Mouse (Mus musculus) liver, embryonic 14.5 days (tissue): ENCODE data around the gene Elfn1. TPM values are rescaled to one million over a fixed set of nuclear protein-coding genes. Genes with fewer than 3 reads are reported as not detected.

Experiments
- ATAC-seq: fragments of 200-750 bp; cut with Nextera tagmentation; 2 replicates; pipeline ENCODE4 v1.8.0; 2017; ENCODE audit warnings: moderate number of reproducible peaks, mild to moderate bottlenecking, moderate library complexity; ENCODE audit not compliant: insufficient read depth
- DNase-seq, 3 experiments: peaks; one replicate each; pipeline ENCODE4 v3.0.0-alpha.2; 2012 to 2013; ENCODE audit warnings: low read depth in 3 of 3, low spot score in 3 of 3
- H3K27ac ChIP-seq: fragments of 300-500 bp; sonication (generic); 2 replicates; pipeline ENCODE4 v1.5.1; 2014; ENCODE audit warnings: moderate library complexity, mild to moderate bottlenecking, control low read depth, inconsistent platforms
- H3K27me3 ChIP-seq: fragments of 300-500 bp; sonication (generic); 2 replicates; pipeline ENCODE4 v1.6.1; 2014; ENCODE audit warnings: mild to moderate bottlenecking, low read length, moderate library complexity; ENCODE audit not compliant: control insufficient read depth, insufficient read depth
- H3K36me3 ChIP-seq: fragments of 300-500 bp; sonication (generic); replicated peaks from 2 replicates; pipeline ENCODE4 v1.6.1; 2014; ENCODE audit warnings: low read depth; ENCODE audit not compliant: control insufficient read depth, insufficient read depth
- H3K4me1 ChIP-seq, 2 experiments: fragments of 200-500 bp in 1 of 2; fragments of 300-500 bp in 1 of 2; sonication (generic) in 1 of 2; replicated peaks; 2 replicates each; pipeline ENCODE4 v1.6.1; 2012 to 2014; ENCODE audit warnings: antibody characterized with exemption in 1 of 2, inconsistent platforms in 1 of 2, low read length in 1 of 2; ENCODE audit not compliant: control insufficient read depth in 2 of 2, insufficient read depth in 2 of 2
- H3K4me2 ChIP-seq: fragments of 300-500 bp; sonication (generic); 2 replicates; pipeline ENCODE4 v1.6.1; 2014; ENCODE audit warnings: low read depth, mild to moderate bottlenecking, control low read depth, moderate library complexity
- H3K4me3 ChIP-seq, 2 experiments: fragments of 200-500 bp in 1 of 2; fragments of 300-500 bp in 1 of 2; sonication (generic) in 1 of 2; 2 replicates each; pipeline ENCODE4 v1.5.1; 2012 to 2014; ENCODE audit warnings: low read depth in 2 of 2, low read length in 2 of 2, mild to moderate bottlenecking in 2 of 2, control low read depth in 1 of 2, inconsistent platforms in 1 of 2, moderate library complexity in 1 of 2; ENCODE audit not compliant: insufficient read depth in 1 of 2
- H3K9ac ChIP-seq: fragments of 300-500 bp; sonication (generic); replicated peaks from 2 replicates; pipeline ENCODE4 v1.6.1; 2014; ENCODE audit warnings: mild to moderate bottlenecking, control low read depth, moderate library complexity
- H3K9me3 ChIP-seq: fragments of 300-500 bp; sonication (generic); 2 replicates; pipeline ENCODE4 v1.6.1; 2016; ENCODE audit warnings: low read length, mixed read lengths; ENCODE audit not compliant: control insufficient read depth
- CTCF ChIP-seq: IDR thresholded peaks from 2 replicates; pipeline ENCODE4 v1.5.1; 2016; ENCODE audit warnings: antibody characterized with exemption, low read depth, control low read depth
- EP300 ChIP-seq: IDR thresholded peaks from 2 replicates; pipeline ENCODE4 v1.6.1; 2016; ENCODE audit warnings: antibody characterized with exemption, low read depth
- WGBS: fragments of 180-500 bp; shearing (Covaris S2); extraction: QIAGEN DNeasy Blood & Tissue Kit; methylation state at CpG from one replicate; pipeline ENCODE4 v1.1.7; 2014; ENCODE audit not compliant: insufficient replicate concordance; 5-methylcytosine and 5-hydroxymethylcytosine counted together
- polyA plus RNA-seq, 2 experiments: library from polyadenylated mRNA; depleted of rRNA in 1 of 2; stranded (reverse) in 1 of 2; unstranded in 1 of 2; fragments of >200 nt; fragmentation: Nextera tagmentation in 1 of 2; extraction: Ambion mirVana in 1 of 2; gene quantifications; 2 replicates each; pipeline versions ENCODE4 v1.2.1 to v1.2.3; 2012 to 2014

Gene Elfn1
- polyA plus RNA-seq, 2 experiments: 0.09 TPM; not detected in 1

- no peak for TF ChIP-seq EP300
- TF ChIP-seq CTCF: no peak
- ATAC-seq: no peak
- H3K27me3 ChIP-seq: no peaks in the 10 kb centered on the region
- H3K4me2 ChIP-seq: no peak overlapping the region
- H3K9ac ChIP-seq: no peak overlapping the region
- H3K4me3 ChIP-seq: no peak overlapping the region
- H3K36me3 ChIP-seq: no peaks in the 10 kb centered on the region
- no peaks in the 10 kb centered on the region for H3K9me3 ChIP-seq
- no peak for DNase-seq
- 27% methylated on average over 6 of the region's 6 CpGs for WGBS
- no peak overlapping the region for H3K27ac ChIP-seq
- H3K4me1 ChIP-seq: no peaks in the 10 kb centered on the region
These were observed 91.2 kb downstream of the Elfn1 start for GRCm38 (mm10) chr5:139998916-139999315.

- no peaks in the 10 kb centered on the region for H3K36me3 ChIP-seq
- no peaks in the 10 kb centered on the region for H3K4me1 ChIP-seq
- no peaks in the 10 kb centered on the region for H3K27me3 ChIP-seq
- WGBS: 52% methylated on average over 3 of the region's 3 CpGs
- H3K27ac ChIP-seq: no peak overlapping the region
- TF ChIP-seq EP300 (no peak), CTCF (no peak)
- H3K9ac ChIP-seq: no peak overlapping the region
- no peak overlapping the region for H3K4me2 ChIP-seq
- no peak for ATAC-seq
- no peak overlapping the region for H3K4me3 ChIP-seq
- DNase-seq: no peak
- H3K9me3 ChIP-seq: no peaks in the 10 kb centered on the region
These were observed 94.8 kb downstream of the Elfn1 start for GRCm38 (mm10) chr5:140002541-140002940.

- DNase-seq (no peak), ATAC-seq (no peak)
- no peak overlapping the region for H3K27ac ChIP-seq
- H3K27me3 ChIP-seq: no peaks in the 10 kb centered on the region
- 76% methylated on average over 8 of the region's 8 CpGs for WGBS
- no peaks in the 10 kb centered on the region for H3K36me3 ChIP-seq
- TF ChIP-seq CTCF: no peak
- no peak for TF ChIP-seq EP300
- no peaks in the 10 kb centered on the region for H3K9me3 ChIP-seq
- H3K4me1 ChIP-seq: no peaks in the 10 kb centered on the region
- no peak overlapping the region for H3K4me2 ChIP-seq
- H3K4me3 ChIP-seq: no peak overlapping the region
- H3K9ac ChIP-seq: no peak overlapping the region
These were observed 99.1 kb downstream of the Elfn1 start for GRCm38 (mm10) chr5:140006861-140007260.

GRCm38 (mm10) chr5:140007656-140008522 is 100.1 kb downstream of the Elfn1 start:
- TF ChIP-seq EP300: no peak
- TF ChIP-seq CTCF: no peak
- no peaks in the 10 kb centered on the region for H3K27me3 ChIP-seq
- no peak for DNase-seq
- H3K9me3 ChIP-seq: no peaks in the 10 kb centered on the region
- ATAC-seq: no peak
- H3K4me1 ChIP-seq: peaks cover 6 to 9% of the 10 kb centered on the region in 2 experiments
- WGBS: 72% methylated on average over 9 of the region's 9 CpGs
- H3K4me3 ChIP-seq: no peak overlapping the region
- no peaks in the 10 kb centered on the region for H3K36me3 ChIP-seq
- H3K27ac ChIP-seq: no peak overlapping the region
- no peak overlapping the region for H3K9ac ChIP-seq
- no peak overlapping the region for H3K4me2 ChIP-seq

GRCm38 (mm10) chr5:140008523-140008806 is 100.7 kb downstream of the Elfn1 start:
- ATAC-seq (no peak), DNase-seq (no peak)
- peaks cover 11 to 14% of the 10 kb centered on the region in 2 experiments for H3K4me1 ChIP-seq
- H3K9ac ChIP-seq: no peak overlapping the region
- no peak for TF ChIP-seq EP300
- TF ChIP-seq CTCF: no peak
- no peaks in the 10 kb centered on the region for H3K36me3 ChIP-seq
- H3K4me3 ChIP-seq: no peak overlapping the region
- H3K27me3 ChIP-seq: no peaks in the 10 kb centered on the region
- H3K4me2 ChIP-seq: no peak overlapping the region
- no peak overlapping the region for H3K27ac ChIP-seq
- no peaks in the 10 kb centered on the region for H3K9me3 ChIP-seq
- 86% methylated on average over 5 of the region's 5 CpGs for WGBS
